Mouse (Mus musculus): ENCODE results near the gene Rybp.

GRCm38 (mm10) chr6:100180883-100181262 is 106.4 kb downstream of the Rybp start:
- no peak for TF ChIP-seq GATA1 (IDR thresholded peaks at IDR 0.05; ENCODE audit: low read length)
- TF ChIP-seq TAL1 (IDR thresholded peaks at IDR 0.05; ENCODE audit: low read length), result no peak
